Mouse (Mus musculus) intestine, embryonic 14.5 days (tissue): ENCODE data around the gene Clpb. TPM values are rescaled to one million over a fixed set of nuclear protein-coding genes. Genes with fewer than 3 reads are reported as not detected.
A peak's percentile ranks its signal among the peaks of the same experiment; 100 is the strongest.

Experiments
- ATAC-seq: fragments of 200-750 bp; cut with Nextera tagmentation; replicated peaks from 2 replicates; pipeline ENCODE4 v1.8.0; 2017; ENCODE audit warnings: low read depth, moderate number of reproducible peaks, moderate TSS enrichment, moderate library complexity; ENCODE audit not compliant: low FRiP score, low TSS enrichment
- DNase-seq: peaks from one replicate; pipeline ENCODE4 v3.0.0-alpha.2; 2018; ENCODE audit warnings: low spot score
- H3K27ac ChIP-seq: fragments of 300-500 bp; sonication (generic); 2 replicates; pipeline ENCODE4 v1.5.1; 2014; ENCODE audit warnings: low read depth, mild to moderate bottlenecking, control low read depth
- H3K27me3 ChIP-seq: fragments of 300-500 bp; sonication (generic); replicated peaks from 2 replicates; pipeline ENCODE4 v1.6.1; 2014; ENCODE audit warnings: low read length, control low read depth; ENCODE audit not compliant: control insufficient read depth, insufficient read depth
- H3K36me3 ChIP-seq: fragments of 300-500 bp; sonication (generic); 2 replicates; pipeline ENCODE4 v1.6.1; 2014; ENCODE audit warnings: low read length, control low read depth; ENCODE audit not compliant: control insufficient read depth, insufficient read depth
- H3K4me1 ChIP-seq: fragments of 300-500 bp; sonication (generic); replicated peaks from 2 replicates; pipeline ENCODE4 v1.6.1; 2014; ENCODE audit warnings: low read length, control low read depth, mixed read lengths; ENCODE audit not compliant: control insufficient read depth, insufficient read depth
- H3K4me2 ChIP-seq: fragments of 300-500 bp; sonication (generic); 2 replicates; pipeline ENCODE4 v1.6.1; 2014; ENCODE audit warnings: low read length
- H3K4me3 ChIP-seq: fragments of 300-500 bp; sonication (generic); 2 replicates; pipeline ENCODE4 v1.5.1; 2014; ENCODE audit warnings: low read depth, low read length, control low read depth, mixed read lengths
- H3K9ac ChIP-seq: fragments of 300-500 bp; sonication (generic); 2 replicates; pipeline ENCODE4 v1.6.1; 2014; ENCODE audit warnings: mild to moderate bottlenecking, low read length
- H3K9me3 ChIP-seq: fragments of 300-500 bp; sonication (generic); 2 replicates; pipeline ENCODE4 v1.6.1; 2016; ENCODE audit warnings: low read length, control low read depth; ENCODE audit not compliant: control insufficient read depth
- WGBS: fragments of 180-500 bp; shearing (Covaris S2); extraction: QIAGEN DNeasy Blood & Tissue Kit; methylation state at CpG from one replicate; pipeline ENCODE4 v1.1.7; 2014; 5-methylcytosine and 5-hydroxymethylcytosine counted together
- polyA plus RNA-seq: library from polyadenylated mRNA; unstranded; fragments of >200 nt; fragmentation: Nextera tagmentation; extraction: Ambion mirVana; gene quantifications from 2 replicates; pipeline ENCODE4 v1.2.1, GENCODE M21; 2014

Gene Clpb
- polyA plus RNA-seq, 1 experiment from 2014 or later, result 50.8 TPM

GRCm38 (mm10) chr7:101770051-101770450, 106.6 kb downstream of the Clpb start:
- H3K27me3 ChIP-seq, result no peaks in the 10 kb centered on the region
- H3K9ac ChIP-seq, result no peak overlapping the region
- H3K4me1 ChIP-seq, result no peaks in the 10 kb centered on the region
- H3K4me2 ChIP-seq, result no peak overlapping the region
- no peaks in the 10 kb centered on the region for H3K9me3 ChIP-seq
- H3K36me3 ChIP-seq, result peaks cover 13% of the 10 kb centered on the region; the same call in 1 of the 2 replicates
- H3K27ac ChIP-seq, result no peak overlapping the region
- DNase-seq (no peak), ATAC-seq (no peak)
- H3K4me3 ChIP-seq, result no peak overlapping the region
- WGBS, result 78% methylated on average over 7 of the region's 7 CpGs

GRCm38 (mm10) chr7:101771604-101772003, 108.2 kb downstream of the Clpb start:
- Histone ChIP-seq H3K4me2 (no peak overlapping the region), H3K4me1 (no peaks in the 10 kb centered on the region), H3K9ac (no peak overlapping the region), H3K27me3 (no peaks in the 10 kb centered on the region), H3K36me3 (peaks cover 5% of the 10 kb centered on the region; the same call in 1 of the 2 replicates), H3K27ac (no peak overlapping the region), H3K9me3 (no peaks in the 10 kb centered on the region), H3K4me3 (no peak overlapping the region)
- ATAC-seq (no peak), DNase-seq (no peak)
- 62% methylated on average over 1 of the region's 1 CpGs for WGBS

GRCm38 (mm10) chr7:101772687-101773086, 109.3 kb downstream of the Clpb start:
- Histone ChIP-seq H3K36me3 (peaks cover 5% of the 10 kb centered on the region; the same call in 1 of the 2 replicates), H3K27me3 (no peaks in the 10 kb centered on the region), H3K9ac (no peak overlapping the region), H3K4me2 (no peak overlapping the region), H3K27ac (no peak overlapping the region), H3K4me1 (no peaks in the 10 kb centered on the region), H3K4me3 (no peak overlapping the region), H3K9me3 (no peaks in the 10 kb centered on the region)
- ATAC-seq (no peak; the same call in 1 of the 2 replicates), DNase-seq (peak; percentile 59)
- WGBS, result 45% methylated on average over 8 of the region's 8 CpGs

- DNase-seq (no peak), ATAC-seq (no peak)
- Histone ChIP-seq H3K9ac (no peak overlapping the region), H3K4me3 (no peak overlapping the region), H3K4me2 (no peak overlapping the region), H3K27me3 (no peaks in the 10 kb centered on the region), H3K36me3 (peaks cover 13% of the 10 kb centered on the region), H3K9me3 (no peaks in the 10 kb centered on the region), H3K4me1 (no peaks in the 10 kb centered on the region), H3K27ac (no peak overlapping the region)
- WGBS, result 96% methylated on average over 1 of the region's 1 CpGs
Observed at GRCm38 (mm10) chr7:101777053-101777452, 113.6 kb downstream of the Clpb start.

GRCm38 (mm10) chr7:101817861-101818401, 154.5 kb downstream of the Clpb start, which contains the start of gene Phox2a:
TSS of gene Phox2a (plus strand) at chr7:101818313.
- ATAC-seq, result peak; percentile 16; the same call in 1 of the 2 replicates
- 2% methylated on average over 44 of the region's 45 CpGs for WGBS
- Histone ChIP-seq H3K36me3 (no peaks in the 10 kb centered on the region), H3K27me3 (peaks cover 67% of the 10 kb centered on the region), H3K27ac (no peak within 1 kb of the TSS), H3K4me1 (peaks cover 24% of the 10 kb centered on the region), H3K9me3 (no peaks in the 10 kb centered on the region), H3K9ac (no peak within 1 kb of the TSS), H3K4me3 (peak within 1 kb of the TSS; percentile 29), H3K4me2 (peak within 1 kb of the TSS; percentile 50)
- DNase-seq, result peak; percentile 67

GRCm38 (mm10) chr7:101820295-101821030, 157.0 kb downstream of the Clpb start:
- peak; percentile 76 for DNase-seq

GRCm38 (mm10) chr7:101821571-101822501, 158.4 kb downstream of the Clpb start:
- peak overlapping the region; percentile 62 for H3K27ac ChIP-seq

More at GRCm38 (mm10) chr7:101820295-101821030, 157.0 kb downstream of the Clpb start:
- H3K4me3 ChIP-seq, result peak overlapping the region; percentile 38
- peaks cover 24% of the 10 kb centered on the region for H3K4me1 ChIP-seq
- WGBS, result 3% methylated on average over 35 of the region's 35 CpGs
- H3K36me3 ChIP-seq, result peaks cover 22% of the 10 kb centered on the region
- H3K4me2 ChIP-seq, result peak overlapping the region; percentile 88
- H3K9ac ChIP-seq, result peak overlapping the region; percentile 16; the same call in 1 of the 2 replicates
- ATAC-seq, result no peak
- H3K27ac ChIP-seq, result no peak overlapping the region
- peaks cover 67% of the 10 kb centered on the region for H3K27me3 ChIP-seq
- no peaks in the 10 kb centered on the region for H3K9me3 ChIP-seq

More at GRCm38 (mm10) chr7:101821571-101822501, 158.4 kb downstream of the Clpb start:
- ATAC-seq (peak; percentile 67), DNase-seq (peak; percentile 85)
- Histone ChIP-seq H3K4me1 (peaks cover 24% of the 10 kb centered on the region), H3K9me3 (no peaks in the 10 kb centered on the region), H3K4me2 (peak overlapping the region; percentile 88), H3K4me3 (peak overlapping the region; percentile 38), H3K36me3 (peaks cover 35% of the 10 kb centered on the region), H3K9ac (peak overlapping the region; percentile 49), H3K27me3 (peaks cover 54% of the 10 kb centered on the region)
- under 1% methylated on average over 59 of the region's 71 CpGs for WGBS
